Mouse (Mus musculus) testis, postnatal 10 days (tissue): ENCODE measurements around the gene Tns2.

Experiments
- DNase-seq: peaks from one replicate; pipeline ENCODE4 v3.0.0; 2021; ENCODE audit warnings: low spot score

Gene Tns2

GRCm38 (mm10) chr15:102110271-102110670, 10.1 kb downstream of the Tns2 start:
- DNase-seq: no peak

GRCm38 (mm10) chr15:102110701-102111494, 10.7 kb downstream of the Tns2 start:
- DNase-seq: peak; percentile 63

GRCm38 (mm10) chr15:102111495-102111829, 11.2 kb downstream of the Tns2 start:
- peak; percentile 68 for DNase-seq

- no peak for DNase-seq
Observed at GRCm38 (mm10) chr15:102112181-102112580, 12.0 kb downstream of the Tns2 start.

- DNase-seq: no peak
Observed at GRCm38 (mm10) chr15:102112827-102113226, 12.6 kb downstream of the Tns2 start.

- no peak for DNase-seq
Observed at GRCm38 (mm10) chr15:102113674-102114073, 13.5 kb downstream of the Tns2 start.

GRCm38 (mm10) chr15:102114651-102115260, 14.5 kb downstream of the Tns2 start:
- DNase-seq: no peak

- DNase-seq: no peak
Observed at GRCm38 (mm10) chr15:102115731-102116231, 15.6 kb downstream of the Tns2 start.

- no peak for DNase-seq
Observed at GRCm38 (mm10) chr15:102116753-102117415, 16.7 kb downstream of the Tns2 start.

GRCm38 (mm10) chr15:102117461-102118443, 17.5 kb downstream of the Tns2 start:
- DNase-seq: peak; percentile 70

- DNase-seq: no peak
Observed at GRCm38 (mm10) chr15:102118591-102118990, 18.4 kb downstream of the Tns2 start.

GRCm38 (mm10) chr15:102119121-102119830, 19.1 kb downstream of the Tns2 start:
- DNase-seq: no peak

GRCm38 (mm10) chr15:102119831-102120170, 19.6 kb downstream of the Tns2 start:
- DNase-seq: no peak

- DNase-seq: peak; percentile 64
Observed at GRCm38 (mm10) chr15:102120530-102120929, 20.3 kb downstream of the Tns2 start.

- peak; percentile 80 for DNase-seq
Observed at GRCm38 (mm10) chr15:102126303-102126702, 26.1 kb downstream of the Tns2 start.

GRCm38 (mm10) chr15:102133314-102133713, 33.1 kb downstream of the Tns2 start:
- no peak for DNase-seq

GRCm38 (mm10) chr15:102134709-102135108, 34.5 kb downstream of the Tns2 start:
- no peak for DNase-seq

GRCm38 (mm10) chr15:102135522-102136128, 35.4 kb downstream of the Tns2 start:
- DNase-seq: no peak

GRCm38 (mm10) chr15:102136129-102136758, 36.0 kb downstream of the Tns2 start, which contains the start of gene Spryd3:
Gene Spryd3, minus strand, starts transcription at chr15:102136234.
- peak; percentile 97 for DNase-seq

- no peak for DNase-seq
Observed at GRCm38 (mm10) chr15:102141120-102141519, 40.9 kb downstream of the Tns2 start.
